Mouse (Mus musculus) midbrain, postnatal 0 days (tissue): ENCODE measurements at regions not wholly inside any gene's neighbourhood (a gene's known extent, or its start where the extent isn't known, plus 50 kb on each side); places are given as distances from the start of the nearest gene placed in this dataset.

ENCODE experiments used
- ATAC-seq: fragments of 200-750 bp; cut with Nextera tagmentation; 2 replicates; pipeline ENCODE4 v1.8.0; 2017; ENCODE audit warnings: moderate number of reproducible peaks, mild to moderate bottlenecking, moderate TSS enrichment, moderate library complexity; ENCODE audit not compliant: low FRiP score
- DNase-seq: peaks from one replicate; pipeline ENCODE4 v3.0.0-alpha.2; 2015; ENCODE audit warnings: low spot score
- H3K27ac ChIP-seq: fragments of 300-500 bp; sonication (generic); 2 replicates; pipeline ENCODE4 v1.5.1; 2014; ENCODE audit warnings: low read depth, mild to moderate bottlenecking, low read length, mixed read lengths
- H3K27me3 ChIP-seq: fragments of 300-500 bp; sonication (generic); 2 replicates; pipeline ENCODE4 v1.6.1; 2014; ENCODE audit warnings: low read length, control low read depth, mixed read lengths; ENCODE audit not compliant: insufficient read depth
- H3K36me3 ChIP-seq: fragments of 300-500 bp; sonication (generic); 2 replicates; pipeline ENCODE4 v1.6.1; 2014; ENCODE audit warnings: low read length, control low read depth, mixed read lengths; ENCODE audit not compliant: insufficient read depth
- H3K4me1 ChIP-seq: fragments of 300-500 bp; sonication (generic); 2 replicates; pipeline ENCODE4 v1.6.1; 2014; ENCODE audit warnings: mild to moderate bottlenecking, control low read depth, antibody characterized with exemption, low read length, mixed read lengths; ENCODE audit not compliant: insufficient read depth
- H3K4me2 ChIP-seq: fragments of 300-500 bp; sonication (generic); 2 replicates; pipeline ENCODE4 v1.6.1; 2014; ENCODE audit warnings: low read depth, mild to moderate bottlenecking, low read length, mixed read lengths; ENCODE audit not compliant: poor library complexity, severe bottlenecking
- H3K4me3 ChIP-seq: fragments of 300-500 bp; sonication (generic); 2 replicates; pipeline ENCODE4 v1.5.1; 2014; ENCODE audit warnings: low read depth, mild to moderate bottlenecking, low read length, moderate library complexity
- H3K9ac ChIP-seq: fragments of 300-500 bp; sonication (generic); replicated peaks from 2 replicates; pipeline ENCODE4 v1.6.1; 2014; ENCODE audit warnings: mild to moderate bottlenecking, low read length, moderate library complexity, mixed read lengths; ENCODE audit not compliant: poor library complexity, severe bottlenecking
- H3K9me3 ChIP-seq: fragments of 300-500 bp; sonication (generic); 2 replicates; pipeline ENCODE4 v1.6.1; 2016; ENCODE audit warnings: low read length, control low read depth
- CTCF ChIP-seq: IDR thresholded peaks from 2 replicates; pipeline ENCODE4 v1.5.1; 2016; ENCODE audit warnings: antibody characterized with exemption, mild to moderate bottlenecking
- WGBS: fragments of 180-500 bp; shearing (Covaris S2); extraction: QIAGEN DNeasy Blood & Tissue Kit; methylation state at CpG from one replicate; pipeline ENCODE4 v1.1.7; 2014; 5-methylcytosine and 5-hydroxymethylcytosine counted together

GRCm38 (mm10) chr7:137742297-137742751 is 304.9 kb downstream of the Glrx3 start:
- no peak overlapping the region for H3K27ac ChIP-seq
- H3K4me1 ChIP-seq, result no peaks in the 10 kb centered on the region
- no peak for DNase-seq
- H3K36me3 ChIP-seq, result no peaks in the 10 kb centered on the region
- H3K4me2 ChIP-seq, result no peak overlapping the region
- no peak for ATAC-seq
- 49% methylated on average over 7 of the region's 7 CpGs for WGBS
- H3K27me3 ChIP-seq, result no peaks in the 10 kb centered on the region
- no peak for TF ChIP-seq CTCF
- no peak overlapping the region for H3K9ac ChIP-seq
- no peaks in the 10 kb centered on the region for H3K9me3 ChIP-seq
- no peak overlapping the region for H3K4me3 ChIP-seq

- H3K27me3 ChIP-seq, result no peaks in the 10 kb centered on the region
- H3K9me3 ChIP-seq, result no peaks in the 10 kb centered on the region
- WGBS, result 89% methylated on average over 1 of the region's 1 CpGs
- no peak overlapping the region for H3K4me2 ChIP-seq
- H3K4me3 ChIP-seq, result no peak overlapping the region
- DNase-seq (no peak), ATAC-seq (no peak)
- H3K36me3 ChIP-seq, result no peaks in the 10 kb centered on the region
- peaks cover 4% of the 10 kb centered on the region; the same call in 1 of the 2 replicates for H3K4me1 ChIP-seq
- TF ChIP-seq CTCF, result no peak
- no peak overlapping the region for H3K9ac ChIP-seq
- H3K27ac ChIP-seq, result no peak overlapping the region
These were observed 308.2 kb downstream of the Glrx3 start for GRCm38 (mm10) chr7:137745575-137745974.

- 84% methylated on average over 3 of the region's 3 CpGs for WGBS
- DNase-seq, result no peak
- no peaks in the 10 kb centered on the region for H3K27me3 ChIP-seq
- ATAC-seq, result no peak
- H3K9ac ChIP-seq, result no peak overlapping the region
- no peak overlapping the region for H3K27ac ChIP-seq
- no peak overlapping the region for H3K4me3 ChIP-seq
- no peaks in the 10 kb centered on the region for H3K9me3 ChIP-seq
- peaks cover 4% of the 10 kb centered on the region; the same call in 1 of the 2 replicates for H3K4me1 ChIP-seq
- TF ChIP-seq CTCF, result no peak
- no peaks in the 10 kb centered on the region for H3K36me3 ChIP-seq
- H3K4me2 ChIP-seq, result no peak overlapping the region
These were observed 308.6 kb downstream of the Glrx3 start for GRCm38 (mm10) chr7:137745991-137746390.

GRCm38 (mm10) chr7:137748936-137749335 is 311.5 kb downstream of the Glrx3 start:
- no peak for ATAC-seq
- Histone ChIP-seq H3K4me1 (peaks cover 4% of the 10 kb centered on the region; the same call in 1 of the 2 replicates), H3K9me3 (no peaks in the 10 kb centered on the region), H3K36me3 (no peaks in the 10 kb centered on the region), H3K4me2 (no peak overlapping the region), H3K9ac (no peak overlapping the region), H3K27ac (no peak overlapping the region), H3K27me3 (no peaks in the 10 kb centered on the region), H3K4me3 (no peak overlapping the region)
- WGBS, result 57% methylated on average over 7 of the region's 7 CpGs
- peak; percentile 71 for DNase-seq
- no peak for TF ChIP-seq CTCF

GRCm38 (mm10) chr7:137750741-137751140 is 313.3 kb downstream of the Glrx3 start:
- TF ChIP-seq CTCF, result no peak
- Histone ChIP-seq H3K9me3 (no peaks in the 10 kb centered on the region), H3K4me1 (peaks cover 4% of the 10 kb centered on the region; the same call in 1 of the 2 replicates), H3K36me3 (no peaks in the 10 kb centered on the region), H3K4me3 (no peak overlapping the region), H3K27ac (no peak overlapping the region), H3K9ac (no peak overlapping the region), H3K27me3 (no peaks in the 10 kb centered on the region), H3K4me2 (no peak overlapping the region)
- WGBS, result 80% methylated on average over 1 of the region's 1 CpGs
- DNase-seq (no peak), ATAC-seq (no peak)

- Histone ChIP-seq H3K36me3 (no peaks in the 10 kb centered on the region), H3K9me3 (no peaks in the 10 kb centered on the region), H3K4me2 (no peak overlapping the region), H3K27ac (no peak overlapping the region), H3K4me3 (no peak overlapping the region), H3K9ac (no peak overlapping the region), H3K4me1 (peaks cover 4% of the 10 kb centered on the region; the same call in 1 of the 2 replicates), H3K27me3 (no peaks in the 10 kb centered on the region)
- TF ChIP-seq CTCF, result no peak
- DNase-seq (no peak), ATAC-seq (no peak)
- WGBS, result 64% methylated on average over 4 of the region's 4 CpGs
These were observed 313.9 kb downstream of the Glrx3 start for GRCm38 (mm10) chr7:137751151-137751859.
